Mouse (Mus musculus) limb, embryonic 14.5 days (tissue): ENCODE data around the gene Commd3. TPM values are rescaled to one million over a fixed set of nuclear protein-coding genes. Genes with fewer than 3 reads are reported as not detected.

Experiments
- ATAC-seq: fragments of 200-750 bp; cut with Nextera tagmentation; 2 replicates; pipeline ENCODE4 v1.8.0; 2017; ENCODE audit warnings: low read depth, moderate number of reproducible peaks, moderate TSS enrichment; ENCODE audit not compliant: low FRiP score
- DNase-seq: peaks from one replicate; pipeline ENCODE4 v3.0.0-alpha.2; 2015; ENCODE audit warnings: low spot score
- H3K27ac ChIP-seq: fragments of 300-500 bp; sonication (generic); replicated peaks from 2 replicates; pipeline ENCODE4 v1.5.1; 2014; ENCODE audit warnings: low read depth, mild to moderate bottlenecking, low read length, moderate library complexity, mixed read lengths
- H3K27me3 ChIP-seq: fragments of 300-500 bp; sonication (generic); 2 replicates; pipeline ENCODE4 v1.6.1; 2014; ENCODE audit warnings: low read length, mixed read lengths; ENCODE audit not compliant: control insufficient read depth, insufficient read depth
- H3K36me3 ChIP-seq: fragments of 300-500 bp; sonication (generic); 2 replicates; pipeline ENCODE4 v1.6.1; 2014; ENCODE audit warnings: mild to moderate bottlenecking, low read length, moderate library complexity, mixed read lengths; ENCODE audit not compliant: control insufficient read depth, insufficient read depth
- H3K4me1 ChIP-seq: fragments of 300-500 bp; sonication (generic); 2 replicates; pipeline ENCODE4 v1.6.1; 2014; ENCODE audit warnings: antibody characterized with exemption, low read length, mixed read lengths; ENCODE audit not compliant: control insufficient read depth, insufficient read depth
- H3K4me2 ChIP-seq: fragments of 300-500 bp; sonication (generic); replicated peaks from 2 replicates; pipeline ENCODE4 v1.6.1; 2014; ENCODE audit warnings: low read depth, mild to moderate bottlenecking, low read length, moderate library complexity; ENCODE audit not compliant: severe bottlenecking
- H3K4me3 ChIP-seq: fragments of 300-500 bp; sonication (generic); replicated peaks from 2 replicates; pipeline ENCODE4 v1.5.1; 2014; ENCODE audit warnings: low read length
- H3K9ac ChIP-seq: fragments of 300-500 bp; sonication (generic); 2 replicates; pipeline ENCODE4 v1.6.1; 2014; ENCODE audit warnings: mild to moderate bottlenecking, low read depth, low read length, moderate library complexity; ENCODE audit not compliant: severe bottlenecking
- H3K9me3 ChIP-seq: fragments of 300-500 bp; sonication (generic); 2 replicates; pipeline ENCODE4 v1.6.1; 2016; ENCODE audit warnings: low read length; ENCODE audit not compliant: control insufficient read depth
- POLR2A ChIP-seq: fragments of 200-500 bp; IDR thresholded peaks from 2 replicates; pipeline ENCODE4 v1.8.0; 2012; ENCODE audit warnings: inconsistent platforms, mild to moderate bottlenecking, moderate library complexity, borderline replicate concordance; ENCODE audit not compliant: insufficient read depth, insufficient read length; ENCODE audit errors: extremely low read depth
- WGBS: fragments of 180-500 bp; shearing (Covaris S2); extraction: QIAGEN DNeasy Blood & Tissue Kit; methylation state at CpG from one replicate; pipeline ENCODE4 v1.1.7; 2014; 5-methylcytosine and 5-hydroxymethylcytosine counted together
- polyA plus RNA-seq, 2 experiments: library from polyadenylated mRNA; depleted of rRNA in 1 of 2; stranded (reverse) in 1 of 2; unstranded in 1 of 2; fragments of >200 nt; fragmentation: Nextera tagmentation in 1 of 2; extraction: Ambion mirVana in 1 of 2; gene quantifications; 2 replicates each; pipeline versions ENCODE4 v1.2.1 to v1.2.3; 2012 to 2014

The Commd3 gene
- polyA plus RNA-seq, 2 experiments = 146 to 233 TPM

DNA sequence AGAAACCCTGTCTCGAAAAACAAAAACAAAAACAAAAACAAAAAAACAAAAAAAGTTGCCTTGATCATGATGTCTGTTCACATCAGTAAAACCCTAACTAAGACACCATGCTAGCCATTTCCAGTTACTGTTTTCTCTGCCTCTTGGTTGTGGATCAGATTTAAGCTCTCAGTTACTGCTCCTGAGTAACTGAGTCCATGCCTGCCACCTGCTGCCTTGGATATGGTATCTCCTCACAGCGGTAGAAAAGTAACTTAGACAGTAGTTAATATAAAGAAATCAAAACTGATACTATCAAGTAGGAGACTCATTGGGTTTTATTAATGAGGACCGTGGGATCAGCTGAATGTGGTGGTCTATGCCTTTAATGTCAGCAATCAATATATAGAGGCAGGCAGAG is 42.2 kb downstream of the Commd3 start:
- no peaks in the 10 kb centered on the region for H3K36me3 ChIP-seq
- no peaks in the 10 kb centered on the region for H3K27me3 ChIP-seq
- 72% methylated on average over 3 of the region's 3 CpGs for WGBS
- no peak for ATAC-seq
- H3K4me3 ChIP-seq = no peak overlapping the region
- no peak overlapping the region for H3K9ac ChIP-seq
- no peak for DNase-seq
- no peaks in the 10 kb centered on the region for H3K9me3 ChIP-seq
- no peaks in the 10 kb centered on the region for H3K4me1 ChIP-seq
- no peak overlapping the region for H3K27ac ChIP-seq
- no peak overlapping the region for H3K4me2 ChIP-seq
- no peak for TF ChIP-seq POLR2A

DNA sequence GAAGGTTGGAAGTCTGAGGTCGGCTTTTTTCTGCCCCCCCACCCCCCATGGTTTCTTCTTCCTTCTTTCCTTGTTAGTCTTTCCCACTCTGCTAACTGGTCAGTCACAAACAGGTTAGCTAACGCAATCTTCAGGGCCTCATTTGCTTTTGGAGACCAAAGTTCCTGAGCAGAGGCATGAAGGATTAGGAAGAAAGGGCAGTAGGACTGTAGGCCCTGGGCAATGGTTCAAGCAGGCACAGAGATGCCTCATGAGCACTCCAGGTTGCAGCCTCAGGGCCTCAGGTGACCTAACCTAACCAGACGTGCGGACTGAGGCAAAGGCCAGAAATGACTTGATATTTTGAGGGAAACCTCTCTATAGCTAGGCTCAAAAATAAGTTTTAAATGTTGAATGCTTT is 46.3 kb downstream of the Commd3 start:
- Histone ChIP-seq H3K4me3 (no peak overlapping the region), H3K36me3 (no peaks in the 10 kb centered on the region), H3K27me3 (no peaks in the 10 kb centered on the region), H3K4me1 (no peaks in the 10 kb centered on the region), H3K4me2 (no peak overlapping the region), H3K9me3 (no peaks in the 10 kb centered on the region), H3K27ac (no peak overlapping the region), H3K9ac (no peak overlapping the region)
- WGBS = 77% methylated on average over 4 of the region's 4 CpGs
- DNase-seq = no peak
- no peak for TF ChIP-seq POLR2A
- ATAC-seq = no peak

DNA sequence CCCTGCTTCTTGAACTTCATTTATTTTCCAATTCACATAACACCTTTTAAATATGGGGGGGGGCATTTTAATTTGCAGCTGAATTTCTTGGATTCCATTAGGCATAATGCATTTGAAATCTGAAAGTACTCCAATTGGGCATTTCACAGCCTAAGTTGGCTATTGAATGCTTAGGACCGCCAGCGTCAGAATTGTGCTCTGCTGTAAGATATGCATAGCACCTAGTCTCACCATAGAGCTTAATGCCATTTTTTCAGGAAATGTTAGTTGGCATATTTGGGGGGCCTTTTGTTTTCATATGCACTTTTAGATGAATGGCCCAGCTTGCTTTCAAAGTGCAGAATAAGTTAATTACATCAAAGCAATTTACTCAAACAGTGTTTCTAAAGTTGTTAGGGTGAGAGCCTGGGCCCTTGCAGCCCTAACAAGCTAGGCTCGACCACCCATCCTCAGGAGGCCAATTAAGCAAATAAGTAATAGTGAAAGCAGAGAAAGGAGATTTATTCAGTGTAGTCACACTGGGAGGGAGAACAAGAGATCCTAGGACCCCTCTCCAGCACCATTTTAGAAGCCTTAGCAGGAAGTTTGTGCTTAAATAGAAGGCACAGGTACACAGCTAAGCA is 50.1 kb downstream of the Commd3 start:
- Histone ChIP-seq H3K9ac (no peak overlapping the region), H3K4me3 (no peak overlapping the region), H3K9me3 (no peaks in the 10 kb centered on the region), H3K27me3 (no peaks in the 10 kb centered on the region), H3K27ac (no peak overlapping the region), H3K36me3 (no peaks in the 10 kb centered on the region), H3K4me2 (no peak overlapping the region), H3K4me1 (no peaks in the 10 kb centered on the region)
- no peak for DNase-seq
- 52% methylated on average over 3 of the region's 3 CpGs for WGBS
- no peak for ATAC-seq
- TF ChIP-seq POLR2A = no peak

DNA sequence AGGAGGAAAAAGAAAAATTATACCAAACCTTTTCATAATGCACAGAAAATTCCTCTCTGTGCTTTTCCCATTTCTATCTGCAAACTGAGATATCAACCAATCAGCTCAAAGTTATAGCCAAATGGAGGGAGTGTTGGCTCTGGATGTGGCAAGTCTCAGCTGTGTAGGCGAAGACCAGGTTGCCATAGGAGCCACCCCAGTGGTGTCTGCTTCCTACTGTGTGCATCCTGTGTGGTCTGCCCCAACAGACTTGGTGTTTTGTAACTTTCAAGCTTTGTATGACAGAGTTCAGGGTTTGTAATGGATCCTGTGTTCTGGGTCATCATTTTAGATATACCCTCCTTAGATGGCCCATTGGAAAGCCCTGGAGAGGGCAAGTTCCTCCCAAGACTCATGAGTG is 52.3 kb downstream of the Commd3 start:
- Histone ChIP-seq H3K27me3 (no peaks in the 10 kb centered on the region), H3K4me1 (no peaks in the 10 kb centered on the region), H3K4me3 (no peak overlapping the region), H3K36me3 (no peaks in the 10 kb centered on the region), H3K9ac (no peak overlapping the region), H3K9me3 (no peaks in the 10 kb centered on the region), H3K27ac (no peak overlapping the region), H3K4me2 (no peak overlapping the region)
- ATAC-seq (no peak), DNase-seq (no peak)
- no peak for TF ChIP-seq POLR2A
- 82% methylated on average over 1 of the region's 1 CpGs for WGBS

Other genes starting within 250 kb of the Commd3 start
- 39.6 and 43.7 TPM in 2 replicates for gene Bmi1, start 4.6 kb downstream of the Commd3 start, polyA plus RNA-seq (2012; rRNA removed)
- gene Bmi1, start 4.6 kb downstream of the Commd3 start, polyA plus RNA-seq (2014; fragmentation: Nextera tagmentation; extraction: Ambion mirVana) = 28.5 and 34.0 TPM in 2 replicates
- 0.03 and 0.48 TPM in 2 replicates for gene Spag6, start 21.6 kb downstream of the Commd3 start, polyA plus RNA-seq (2012; rRNA removed)
- 0.15 TPM in 1 of 2 replicates, not detected in the other for gene Spag6, start 21.6 kb downstream of the Commd3 start, polyA plus RNA-seq (2014; fragmentation: Nextera tagmentation; extraction: Ambion mirVana)